16 mouse cellular contexts compared by ENCODE assay signal in the genomic region with DNA sequence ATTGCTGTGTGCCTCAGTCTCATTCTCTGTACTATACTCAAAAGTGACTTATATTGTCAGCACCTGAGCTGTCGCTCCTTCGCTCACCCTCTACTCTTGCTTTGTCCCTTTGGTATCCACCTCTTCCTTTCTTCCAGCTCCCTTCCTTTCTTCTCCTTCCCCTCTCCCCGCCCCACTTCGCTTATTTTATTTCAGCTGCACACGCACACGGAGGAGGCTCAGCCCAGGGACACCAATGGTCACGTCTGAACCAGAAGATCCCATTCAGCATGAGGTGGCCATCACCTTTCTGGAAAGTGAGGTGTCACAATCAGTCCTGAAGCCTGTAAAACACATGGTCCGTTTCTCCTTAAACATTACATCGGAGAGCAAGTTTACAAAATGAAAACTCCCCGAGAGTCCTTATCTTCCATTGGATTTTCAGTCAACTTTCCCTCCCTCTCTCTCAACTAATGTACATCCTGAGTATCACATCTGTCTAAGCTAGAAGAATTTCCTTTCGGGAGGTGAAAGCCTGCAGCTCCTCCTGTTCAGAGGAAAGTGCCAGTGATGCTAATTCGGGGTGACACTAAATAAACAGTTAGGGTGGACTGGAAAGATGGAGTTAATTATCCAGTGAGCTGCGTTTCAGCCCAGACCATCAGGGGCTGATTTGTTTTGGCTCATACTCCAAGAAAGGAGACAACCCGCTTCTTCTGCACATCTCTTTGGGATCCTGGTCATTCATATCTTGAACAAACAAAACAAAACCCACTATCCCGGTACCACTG. TPM values are rescaled to one million over a fixed set of nuclear protein-coding genes. Genes with fewer than 3 reads are reported as not detected.
DNase-seq lines count a peak whose midpoint lies in the region; ATAC-seq and TF ChIP-seq lines count a peak whose summit lies in the region.
"Had no signal": no experiment of that assay in that cellular context is flagged by ENCODE, and none has a peak within 500 bp of the region (broad histone marks: within the 10 kb centered on the region; RNA-seq: fewer than 3 reads in every experiment).

No protein-coding gene starts in this region.

- H3K9ac ChIP-seq in hindbrain, embryonic 12.5 days, result no peak overlapping the region
- H3K9ac ChIP-seq in hindbrain, embryonic 14.5 days, result no peak overlapping the region
- H3K9ac ChIP-seq in embryonic facial prominence, embryonic 12.5 days, result no peak overlapping the region
- no peak overlapping the region for H3K9ac ChIP-seq in limb, embryonic 14.5 days (ENCODE audit: low read depth, low read length, severe bottlenecking)
- no peak overlapping the region for H3K9ac ChIP-seq in intestine, embryonic 15.5 days
- H3K9ac ChIP-seq: liver, embryonic 12.5 days; midbrain, embryonic 12.5 days had no signal

- H3K27ac ChIP-seq in hindbrain, embryonic 12.5 days, result peak overlapping the region; percentile 52; the same call in 1 of the 2 replicates
- H3K27ac ChIP-seq in hindbrain, embryonic 14.5 days, result no peak overlapping the region
- peak overlapping the region; percentile 79 for H3K27ac ChIP-seq in embryonic facial prominence, embryonic 12.5 days
- H3K27ac ChIP-seq in limb, embryonic 14.5 days (replicated peaks; ENCODE audit: low read depth, low read length), result no peak overlapping the region
- no peak overlapping the region for H3K27ac ChIP-seq in intestine, embryonic 15.5 days
- H3K27ac ChIP-seq: liver, embryonic 12.5 days; midbrain, embryonic 12.5 days had no signal

- no peaks in the 10 kb centered on the region for H3K36me3 ChIP-seq in hindbrain, embryonic 12.5 days
- no peaks in the 10 kb centered on the region for H3K36me3 ChIP-seq in hindbrain, embryonic 14.5 days (replicated peaks; ENCODE audit: control insufficient read depth, insufficient read depth)
- no peaks in the 10 kb centered on the region for H3K36me3 ChIP-seq in embryonic facial prominence, embryonic 12.5 days
- no peaks in the 10 kb centered on the region for H3K36me3 ChIP-seq in limb, embryonic 14.5 days (ENCODE audit: control insufficient read depth, insufficient read depth, low read length)
- H3K36me3 ChIP-seq in intestine, embryonic 15.5 days, result no peaks in the 10 kb centered on the region
- H3K36me3 ChIP-seq: G1E; liver, embryonic 12.5 days; midbrain, embryonic 12.5 days had no signal

- no peaks in the 10 kb centered on the region for H3K9me3 ChIP-seq in hindbrain, embryonic 12.5 days (replicated peaks)
- no peaks in the 10 kb centered on the region for H3K9me3 ChIP-seq in hindbrain, embryonic 14.5 days (ENCODE audit: control insufficient read depth, low read length)
- H3K9me3 ChIP-seq in embryonic facial prominence, embryonic 12.5 days, result no peaks in the 10 kb centered on the region
- H3K9me3 ChIP-seq in limb, embryonic 14.5 days (ENCODE audit: control insufficient read depth, low read length), result no peaks in the 10 kb centered on the region
- no peaks in the 10 kb centered on the region for H3K9me3 ChIP-seq in intestine, embryonic 15.5 days
- H3K9me3 ChIP-seq: liver, embryonic 12.5 days; midbrain, embryonic 12.5 days had no signal

- H3K4me1 ChIP-seq in hindbrain, embryonic 12.5 days, result peaks cover 23% of the 10 kb centered on the region
- no peaks in the 10 kb centered on the region for H3K4me1 ChIP-seq in hindbrain, embryonic 14.5 days (replicated peaks; ENCODE audit: control insufficient read depth, insufficient read depth, low read length)
- peaks cover 71% of the 10 kb centered on the region for H3K4me1 ChIP-seq in embryonic facial prominence, embryonic 12.5 days
- H3K4me1 ChIP-seq in limb, embryonic 14.5 days (ENCODE audit: control insufficient read depth, insufficient read depth, low read length), result peaks cover 21% of the 10 kb centered on the region
- H3K4me1 ChIP-seq in intestine, embryonic 15.5 days (replicated peaks), result peaks cover 16% of the 10 kb centered on the region

- ATAC-seq in hindbrain, embryonic 12.5 days (ENCODE audit: low FRiP score), result no peak
- no peak for ATAC-seq in hindbrain, embryonic 14.5 days (ENCODE audit: low FRiP score)
- no peak for ATAC-seq in embryonic facial prominence, embryonic 12.5 days (ENCODE audit: insufficient number of reproducible peaks, insufficient read depth, low FRiP score, low TSS enrichment)
- ATAC-seq in limb, embryonic 14.5 days (ENCODE audit: low FRiP score, low read depth), result no peak
- ATAC-seq in inflammation-experienced regulatory T-cells, adult 6 months, result no peak
- no peak for ATAC-seq in intestine, embryonic 15.5 days
- ATAC-seq: liver, embryonic 12.5 days had no signal

- peak overlapping the region; percentile 37 for H3K4me2 ChIP-seq in hindbrain, embryonic 12.5 days (replicated peaks)
- H3K4me2 ChIP-seq in hindbrain, embryonic 14.5 days (replicated peaks), result no peak overlapping the region
- H3K4me2 ChIP-seq in embryonic facial prominence, embryonic 12.5 days (replicated peaks), result peak overlapping the region; percentile 46
- H3K4me2 ChIP-seq in limb, embryonic 14.5 days (replicated peaks; ENCODE audit: low read depth, low read length, severe bottlenecking), result no peak overlapping the region
- no peak overlapping the region for H3K4me2 ChIP-seq in intestine, embryonic 15.5 days (replicated peaks)
- H3K4me2 ChIP-seq: liver, embryonic 12.5 days; midbrain, embryonic 12.5 days had no signal

- 2% methylated on average over 15 of the region's 15 CpGs for WGBS in hindbrain, embryonic 12.5 days
- 1% methylated on average over 15 of the region's 15 CpGs for WGBS in hindbrain, embryonic 14.5 days
- under 1% methylated on average over 15 of the region's 15 CpGs for WGBS in embryonic facial prominence, embryonic 12.5 days
- WGBS in limb, embryonic 14.5 days, result 6% methylated on average over 15 of the region's 15 CpGs
- WGBS in intestine, embryonic 15.5 days, result 2% methylated on average over 15 of the region's 15 CpGs

- H3K4me3 ChIP-seq in hindbrain, embryonic 12.5 days, result no peak overlapping the region
- H3K4me3 ChIP-seq in hindbrain, embryonic 14.5 days (replicated peaks; ENCODE audit: low read length), result no peak overlapping the region
- H3K4me3 ChIP-seq in embryonic facial prominence, embryonic 12.5 days, result peak overlapping the region; percentile 13
- H3K4me3 ChIP-seq in limb, embryonic 14.5 days (replicated peaks; ENCODE audit: low read length), result 0 out of 2 replicates have a peak overlapping the region, but pooled peaks have one; percentile 0
- H3K4me3 ChIP-seq in intestine, embryonic 15.5 days (replicated peaks), result no peak overlapping the region
- H3K4me3 ChIP-seq: liver, embryonic 12.5 days; midbrain, embryonic 12.5 days had no signal

- no peak for TF ChIP-seq CTCF in brain, embryonic 14.5 days (IDR thresholded peaks at IDR 0.05; ENCODE audit: borderline replicate concordance, extremely low read depth, insufficient read depth, insufficient read length)

- no peak for TF ChIP-seq POLR2A in brain, embryonic 14.5 days (IDR thresholded peaks at IDR 0.05; ENCODE audit: borderline replicate concordance, extremely low read depth, insufficient read depth, insufficient read length, poor library complexity, severe bottlenecking)
- TF ChIP-seq POLR2A in limb, embryonic 14.5 days (IDR thresholded peaks at IDR 0.05; ENCODE audit: borderline replicate concordance, extremely low read depth, insufficient read depth, insufficient read length), result no peak

- H3K27me3 ChIP-seq in hindbrain, embryonic 12.5 days, result peaks cover 96% of the 10 kb centered on the region
- peaks cover 97% of the 10 kb centered on the region for H3K27me3 ChIP-seq in hindbrain, embryonic 14.5 days (ENCODE audit: control insufficient read depth, insufficient read depth, low read length)
- H3K27me3 ChIP-seq in embryonic facial prominence, embryonic 12.5 days, result peaks cover 19% of the 10 kb centered on the region; the same call in 1 of the 2 replicates
- peaks cover 71% of the 10 kb centered on the region for H3K27me3 ChIP-seq in limb, embryonic 14.5 days (ENCODE audit: control insufficient read depth, insufficient read depth, low read length)
- H3K27me3 ChIP-seq in intestine, embryonic 15.5 days (replicated peaks), result peaks cover 96% of the 10 kb centered on the region

- DNase-seq in hindbrain, embryonic 14.5 days (ENCODE audit: low spot score), result no peak
- peak; percentile 31 for DNase-seq in brain, embryonic 14.5 days (ENCODE audit: low read depth)
- no peak for DNase-seq in limb, embryonic 14.5 days (ENCODE audit: low spot score)
- DNase-seq in right cerebral cortex, postnatal 14 days, result no peak
- DNase-seq: adrenal gland, postnatal 36 days; cerebellum, postnatal 36 days; kidney, adult 8-10 months; right cerebral cortex, postnatal 25 days; thymus, adult 18-20 months had no signal

RNA-seq across cellular contexts. Expression of a gene that starts 2.7 kb away (rescaled TPM):
- 36.0 and 36.9 TPM in 2 replicates for polyA plus RNA-seq in hindbrain, embryonic 12.5 days (2016; fragmentation: Nextera tagmentation; extraction: Ambion mirVana)
- 0.43 and 0.53 TPM in 2 replicates for polyA plus RNA-seq in hindbrain, embryonic 14.5 days (2014; fragmentation: Nextera tagmentation; extraction: Ambion mirVana)
- polyA plus RNA-seq in brain, embryonic 14.5 days (2012; rRNA removed), result 0.53 and 0.94 TPM in 2 replicates
- polyA plus RNA-seq in embryonic facial prominence, embryonic 12.5 days (2016; fragmentation: Nextera tagmentation; extraction: Ambion mirVana), result 73.0 and 75.3 TPM in 2 replicates
- polyA plus RNA-seq in limb, embryonic 14.5 days (2012; rRNA removed), result 37.6 and 43.1 TPM in 2 replicates
- polyA plus RNA-seq in limb, embryonic 14.5 days (2014; fragmentation: Nextera tagmentation; extraction: Ambion mirVana), result 44.5 and 44.6 TPM in 2 replicates
- not detected for polyA plus RNA-seq in inflammation-experienced regulatory T-cells, adult 6 months (2017; shearing (Covaris generic))
- 0.19 and 0.40 TPM in 2 replicates for polyA plus RNA-seq in intestine, embryonic 15.5 days (2015; fragmentation: Nextera tagmentation; extraction: Ambion mirVana)

Comparison
In these comparisons a context has a peak if more than half of its experiments do, and no peak if none do; other contexts are left out.
1. H3K27ac ChIP-seq: peak in hindbrain, embryonic 12.5 days (single experiment) and embryonic facial prominence, embryonic 12.5 days (single experiment); none in hindbrain, embryonic 14.5 days (single experiment), limb, embryonic 14.5 days (single experiment) and intestine, embryonic 15.5 days (single experiment).
2. H3K4me2 ChIP-seq: peak in hindbrain, embryonic 12.5 days (single experiment) and embryonic facial prominence, embryonic 12.5 days (single experiment); none in hindbrain, embryonic 14.5 days (single experiment), limb, embryonic 14.5 days (single experiment) and intestine, embryonic 15.5 days (single experiment).
3. RNA of a gene that starts 2.7 kb away (polyA plus RNA-seq): 73.0 to 75.3 TPM in embryonic facial prominence, embryonic 12.5 days, 37.6 to 44.6 TPM in limb, embryonic 14.5 days and 36.0 to 36.9 TPM in hindbrain, embryonic 12.5 days; 0.53 to 0.94 TPM in brain, embryonic 14.5 days, 0.43 to 0.53 TPM in hindbrain, embryonic 14.5 days, 0.19 to 0.40 TPM in intestine, embryonic 15.5 days and not detected in inflammation-experienced regulatory T-cells, adult 6 months; every median in the first group is over 10 times any median in the second.
4. H3K4me3 ChIP-seq: peak in embryonic facial prominence, embryonic 12.5 days (single experiment) and limb, embryonic 14.5 days (single experiment); none in hindbrain, embryonic 12.5 days (single experiment), hindbrain, embryonic 14.5 days (single experiment) and intestine, embryonic 15.5 days (single experiment).